Mouse (Mus musculus): Measurements from ENCODE around the gene Aldh3b3. TPM values are rescaled to one million over a fixed set of nuclear protein-coding genes. Genes with fewer than 3 reads are reported as not detected.
A peak's percentile ranks its signal among the peaks of the same experiment; 100 is the strongest.

Aldh3b3 gene
- total and polyA plus RNA-seq, 3 experiments, result not detected

DNA sequence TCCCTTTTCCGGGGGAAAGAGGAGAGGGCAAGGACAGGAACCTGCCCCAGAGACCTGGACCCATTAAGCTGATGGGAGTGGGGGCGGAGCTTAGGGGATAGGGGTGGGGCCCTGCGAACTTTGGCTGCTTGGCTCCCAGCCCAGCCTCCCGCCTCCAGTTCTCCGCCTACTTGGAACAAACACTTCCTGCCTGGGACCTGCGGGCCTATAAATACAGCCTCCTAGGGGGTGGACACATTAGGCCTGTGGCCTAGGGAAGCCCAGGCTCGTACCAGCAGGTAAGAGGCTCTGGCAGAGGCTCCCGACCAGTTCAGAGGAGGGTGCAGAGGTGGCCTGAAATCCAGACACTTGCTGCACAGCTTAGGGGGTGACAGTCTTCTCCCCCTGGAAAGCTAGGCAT is 27.9 kb downstream of the Aldh3b3 start, which contains the start of gene Acy3:
TSS of gene Acy3 (plus strand) at position 237 of the 400 bp plus-strand sequence.
- H3K9ac ChIP-seq (ENCODE audit: insufficient read depth, low read depth), result no peak within 1 kb of the TSS
- no peak within 1 kb of the TSS for H3K4me3 ChIP-seq (replicated peaks in 1 of 3; ENCODE audit: low read depth in 2 of 3, low read length in 2 of 3, poor library complexity in 1 of 3)
- no peak for DNase-seq (ENCODE audit: extremely low read depth)
- dilution Hi-C loops (cut with MboI; ENCODE audit: extremely low pct_ligation_motif_present, extremely low pct_unique_long_range_greater_than_20kb, low sequenced_read_pairs), result no loop called here
- no peaks in the 10 kb centered on the region for H3K36me3 ChIP-seq (replicated peaks in 1 of 2; ENCODE audit: control insufficient read depth in 1 of 2, insufficient read depth in 1 of 2, low read length in 1 of 2)
- H3K27me3 ChIP-seq (replicated peaks), result peaks cover 38% of the 10 kb centered on the region
- peaks cover 7% of the 10 kb centered on the region for H3K9me3 ChIP-seq (replicated peaks; ENCODE audit: low read length)
- in situ Hi-C loops (cut with MboI; ENCODE audit: low pct_ligation_motif_present, low pct_unique_long_range_greater_than_20kb, low sequenced_read_pairs), result no loop called here
- H3K79me2 ChIP-seq (replicated peaks; ENCODE audit: control insufficient read depth, extremely low read depth, insufficient read depth, poor library complexity, severe bottlenecking), result no peaks in the 10 kb centered on the region
- TF ChIP-seq POLR2A (IDR thresholded peaks at IDR 0.05; ENCODE audit: low read depth, low read length), result 0 out of 2 replicates have a peak, but pooled peaks have one; percentile 21
- TF ChIP-seq BHLHE40 (IDR thresholded peaks at IDR 0.05; ENCODE audit: low read depth, low read length), result no peak
- no peak for TF ChIP-seq NRF1 (IDR thresholded peaks at IDR 0.05; ENCODE audit: low read depth, low read length)
- peaks cover 0 to 12% of the 10 kb centered on the region in 2 experiments; a peak in 2 of 4 replicates for H3K4me1 ChIP-seq (ENCODE audit: control insufficient read depth in 1 of 2, insufficient read depth in 2 of 2)
- no peak within 1 kb of the TSS for H3K27ac ChIP-seq (ENCODE audit: insufficient read depth, low read depth)
- H3K4me2 ChIP-seq (ENCODE audit: insufficient read depth, low read depth, poor library complexity, severe bottlenecking), result no peak within 1 kb of the TSS

DNA sequence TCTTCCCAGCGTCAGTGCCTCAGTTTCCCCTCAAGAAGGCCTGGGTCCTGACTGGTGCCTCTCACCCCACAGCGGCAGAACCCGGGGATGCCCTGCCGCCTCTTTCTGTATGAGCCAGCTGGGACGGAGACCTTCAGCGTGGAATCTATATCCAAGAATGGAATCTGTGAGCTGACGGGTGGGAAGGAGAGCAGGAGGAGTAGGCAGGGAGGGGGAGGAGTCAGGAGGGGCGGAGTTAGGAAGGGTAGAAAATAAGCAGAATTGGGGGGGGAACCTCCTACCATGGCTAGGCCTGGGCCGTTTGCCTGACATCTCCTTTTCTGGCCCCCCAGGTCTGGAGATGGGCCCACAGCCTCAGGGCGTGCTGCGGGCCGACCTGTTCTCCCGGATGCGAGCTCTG is 29.6 kb downstream of the Aldh3b3 start:
- H3K4me1 ChIP-seq (ENCODE audit: control insufficient read depth in 1 of 2, insufficient read depth in 2 of 2), result peaks cover 0 to 12% of the 10 kb centered on the region in 2 experiments; a peak in 2 of 4 replicates
- H3K79me2 ChIP-seq (replicated peaks; ENCODE audit: control insufficient read depth, extremely low read depth, insufficient read depth, poor library complexity, severe bottlenecking), result no peaks in the 10 kb centered on the region
- peaks cover 7% of the 10 kb centered on the region for H3K9me3 ChIP-seq (replicated peaks; ENCODE audit: low read length)
- dilution Hi-C loops (cut with MboI; ENCODE audit: extremely low pct_ligation_motif_present, extremely low pct_unique_long_range_greater_than_20kb, low sequenced_read_pairs), result no loop called here
- no peak overlapping the region for H3K4me3 ChIP-seq (replicated peaks in 1 of 3; ENCODE audit: low read depth in 2 of 3, low read length in 2 of 3, poor library complexity in 1 of 3)
- H3K27me3 ChIP-seq (replicated peaks), result peaks cover 40% of the 10 kb centered on the region
- no peak for DNase-seq (ENCODE audit: extremely low read depth)
- no peak overlapping the region for H3K4me2 ChIP-seq (ENCODE audit: insufficient read depth, low read depth, poor library complexity, severe bottlenecking)
- H3K9ac ChIP-seq (ENCODE audit: insufficient read depth, low read depth), result no peak overlapping the region
- H3K36me3 ChIP-seq (replicated peaks in 1 of 2; ENCODE audit: control insufficient read depth in 1 of 2, insufficient read depth in 1 of 2, low read length in 1 of 2), result no peaks in the 10 kb centered on the region
- TF ChIP-seq KAT2A (IDR thresholded peaks at IDR 0.05; ENCODE audit: insufficient replicate concordance, low read length) (no peak), RCOR1 (conservative IDR thresholded peaks at IDR 0.05; ENCODE audit: low read depth, low read length) (no peak), CTCF (conservative IDR thresholded peaks at IDR 0.05 in 1 of 2, IDR thresholded peaks at IDR 0.05 in 1 of 2; ENCODE audit: low read depth in 2 of 2, low read length in 2 of 2) (no peak), POLR2AphosphoS2 (IDR thresholded peaks at IDR 0.05; ENCODE audit: low read depth, low read length) (no peak), GABPA (IDR thresholded peaks at IDR 0.05; ENCODE audit: insufficient replicate concordance, low read depth, low read length) (no peak), MAX (IDR thresholded peaks at IDR 0.05; ENCODE audit: low read length) (no peak), EP300 (IDR thresholded peaks at IDR 0.05; ENCODE audit: low read length) (no peak), TBP (conservative IDR thresholded peaks at IDR 0.05; ENCODE audit: low read depth, low read length) (no peak), ETS1 (conservative IDR thresholded peaks at IDR 0.05; ENCODE audit: low read depth, low read length) (no peak), USF1 (IDR thresholded peaks at IDR 0.05; ENCODE audit: low read depth, low read length) (no peak), ZMIZ1 (IDR thresholded peaks at IDR 0.05; ENCODE audit: low read depth, low read length) (no peak), CHD1 (IDR thresholded peaks at IDR 0.05; ENCODE audit: low read depth, low read length) (no peak), MEF2A (IDR thresholded peaks at IDR 0.05; ENCODE audit: borderline replicate concordance, low read depth, low read length) (no peak), CHD2 (IDR thresholded peaks at IDR 0.05; ENCODE audit: low read length) (no peak), PAX5 (IDR thresholded peaks at IDR 0.05; ENCODE audit: low read length) (no peak)
- no peak overlapping the region for H3K27ac ChIP-seq (ENCODE audit: insufficient read depth, low read depth)
- in situ Hi-C loops (cut with MboI; ENCODE audit: low pct_ligation_motif_present, low pct_unique_long_range_greater_than_20kb, low sequenced_read_pairs), result no loop called here
